Mouse (Mus musculus) stomach, embryonic 15.5 days (tissue): ENCODE data around the gene Lrrc66. TPM values are rescaled to one million over a fixed set of nuclear protein-coding genes. Genes with fewer than 3 reads are reported as not detected.

Experiments used
- ATAC-seq: fragments of 200-750 bp; cut with Nextera tagmentation; 2 replicates; pipeline ENCODE4 v1.8.0; 2017; ENCODE audit warnings: low read depth, moderate number of reproducible peaks, moderate TSS enrichment; ENCODE audit not compliant: insufficient read depth, low FRiP score
- H3K27ac ChIP-seq: fragments of 300-500 bp; sonication (generic); 2 replicates; pipeline ENCODE4 v1.5.1; 2015; ENCODE audit warnings: mild to moderate bottlenecking, inconsistent platforms
- H3K27me3 ChIP-seq: fragments of 300-500 bp; sonication (generic); replicated peaks from 2 replicates; pipeline ENCODE4 v1.6.1; 2015; ENCODE audit warnings: inconsistent platforms
- H3K36me3 ChIP-seq: fragments of 300-500 bp; sonication (generic); 2 replicates; pipeline ENCODE4 v1.6.1; 2015; ENCODE audit warnings: inconsistent platforms
- H3K4me1 ChIP-seq: fragments of 300-500 bp; sonication (generic); 2 replicates; pipeline ENCODE4 v1.6.1; 2015; ENCODE audit warnings: inconsistent platforms
- H3K4me2 ChIP-seq: fragments of 300-500 bp; sonication (generic); 2 replicates; pipeline ENCODE4 v1.6.1; 2015; ENCODE audit warnings: mild to moderate bottlenecking, inconsistent platforms
- H3K4me3 ChIP-seq: fragments of 300-500 bp; sonication (generic); replicated peaks from 2 replicates; pipeline ENCODE4 v1.5.1; 2015; ENCODE audit warnings: inconsistent platforms
- H3K9ac ChIP-seq: fragments of 300-500 bp; sonication (generic); 2 replicates; pipeline ENCODE4 v1.6.1; 2015; ENCODE audit warnings: inconsistent platforms
- H3K9me3 ChIP-seq: fragments of 300-500 bp; sonication (generic); 2 replicates; pipeline ENCODE4 v1.6.1; 2016; ENCODE audit warnings: inconsistent platforms
- WGBS: fragments of 180-500 bp; shearing (Covaris S2); methylation state at CpG from one replicate; pipeline ENCODE4 v1.1.7; 2015; 5-methylcytosine and 5-hydroxymethylcytosine counted together
- polyA plus RNA-seq: library from polyadenylated mRNA; unstranded; fragments of >200 nt; fragmentation: Nextera tagmentation; extraction: Ambion mirVana; gene quantifications from 2 replicates; pipeline ENCODE4 v1.2.1, GENCODE M21; 2015

Gene Lrrc66
- polyA plus RNA-seq, 1 experiment from 2014 or later, result 1.9 TPM

- H3K9ac ChIP-seq, result no peak overlapping the region
- H3K4me2 ChIP-seq, result no peak overlapping the region
- H3K9me3 ChIP-seq, result no peaks in the 10 kb centered on the region
- ATAC-seq, result no peak
- no peaks in the 10 kb centered on the region for H3K4me1 ChIP-seq
- H3K36me3 ChIP-seq, result no peaks in the 10 kb centered on the region
- no peak overlapping the region for H3K4me3 ChIP-seq
- no peaks in the 10 kb centered on the region for H3K27me3 ChIP-seq
- WGBS, result 45% methylated on average over 8 of the region's 8 CpGs
- no peak overlapping the region for H3K27ac ChIP-seq
Observed at GRCm38 (mm10) chr5:73637337-73638107, 5.2 kb upstream of the Lrrc66 start.

GRCm38 (mm10) chr5:73633141-73633540 is 815 bp upstream of the Lrrc66 start:
- WGBS, result 64% methylated on average over 8 of the region's 8 CpGs
- Histone ChIP-seq H3K4me3 (no peak overlapping the region), H3K36me3 (no peaks in the 10 kb centered on the region), H3K4me1 (no peaks in the 10 kb centered on the region), H3K9ac (no peak overlapping the region), H3K27me3 (no peaks in the 10 kb centered on the region), H3K9me3 (no peaks in the 10 kb centered on the region), H3K27ac (no peak overlapping the region), H3K4me2 (no peak overlapping the region)
- ATAC-seq, result no peak

GRCm38 (mm10) chr5:73631001-73631558 is 1.2 kb downstream of the Lrrc66 start:
- Histone ChIP-seq H3K9ac (no peak overlapping the region), H3K4me1 (no peaks in the 10 kb centered on the region), H3K36me3 (no peaks in the 10 kb centered on the region), H3K27ac (no peak overlapping the region), H3K27me3 (no peaks in the 10 kb centered on the region), H3K4me3 (no peak overlapping the region), H3K4me2 (no peak overlapping the region), H3K9me3 (no peaks in the 10 kb centered on the region)
- ATAC-seq, result no peak
- WGBS, result 76% methylated on average over 10 of the region's 10 CpGs

GRCm38 (mm10) chr5:73630141-73630540 is 2.2 kb downstream of the Lrrc66 start:
- Histone ChIP-seq H3K27me3 (no peaks in the 10 kb centered on the region), H3K4me3 (no peak overlapping the region), H3K4me2 (no peak overlapping the region), H3K27ac (no peak overlapping the region), H3K4me1 (no peaks in the 10 kb centered on the region), H3K9me3 (no peaks in the 10 kb centered on the region), H3K9ac (no peak overlapping the region), H3K36me3 (no peaks in the 10 kb centered on the region)
- 57% methylated on average over 5 of the region's 5 CpGs for WGBS
- ATAC-seq, result peak; percentile 84

- no peak overlapping the region for H3K27ac ChIP-seq
- H3K4me2 ChIP-seq, result no peak overlapping the region
- no peaks in the 10 kb centered on the region for H3K27me3 ChIP-seq
- H3K9ac ChIP-seq, result no peak overlapping the region
- H3K4me3 ChIP-seq, result no peak overlapping the region
- H3K4me1 ChIP-seq, result no peaks in the 10 kb centered on the region
- no peaks in the 10 kb centered on the region for H3K9me3 ChIP-seq
- 81% methylated on average over 15 of the region's 15 CpGs for WGBS
- no peak for ATAC-seq
- no peaks in the 10 kb centered on the region for H3K36me3 ChIP-seq
Observed at GRCm38 (mm10) chr5:73627991-73628390, 4.3 kb downstream of the Lrrc66 start.

GRCm38 (mm10) chr5:73627559-73627958 is 4.8 kb downstream of the Lrrc66 start:
- no peak for ATAC-seq
- Histone ChIP-seq H3K4me1 (no peaks in the 10 kb centered on the region), H3K4me3 (no peak overlapping the region), H3K27me3 (no peaks in the 10 kb centered on the region), H3K27ac (no peak overlapping the region), H3K9ac (no peak overlapping the region), H3K4me2 (no peak overlapping the region), H3K9me3 (no peaks in the 10 kb centered on the region), H3K36me3 (no peaks in the 10 kb centered on the region)
- 54% methylated on average over 4 of the region's 4 CpGs for WGBS

GRCm38 (mm10) chr5:73626842-73627241 is 5.5 kb downstream of the Lrrc66 start:
- no peak for ATAC-seq
- Histone ChIP-seq H3K4me1 (no peaks in the 10 kb centered on the region), H3K27me3 (no peaks in the 10 kb centered on the region), H3K27ac (no peak overlapping the region), H3K9ac (no peak overlapping the region), H3K4me2 (no peak overlapping the region), H3K4me3 (no peak overlapping the region), H3K9me3 (no peaks in the 10 kb centered on the region), H3K36me3 (no peaks in the 10 kb centered on the region)
- 84% methylated on average over 7 of the region's 7 CpGs for WGBS

- Histone ChIP-seq H3K9me3 (no peaks in the 10 kb centered on the region), H3K9ac (no peak overlapping the region), H3K4me2 (no peak overlapping the region), H3K27ac (no peak overlapping the region), H3K4me3 (no peak overlapping the region), H3K36me3 (no peaks in the 10 kb centered on the region), H3K27me3 (no peaks in the 10 kb centered on the region), H3K4me1 (no peaks in the 10 kb centered on the region)
- WGBS, result 71% methylated on average over 1 of the region's 1 CpGs
- no peak for ATAC-seq
Observed at GRCm38 (mm10) chr5:73625505-73625904, 6.8 kb downstream of the Lrrc66 start.

GRCm38 (mm10) chr5:73618969-73619368 is 13.4 kb downstream of the Lrrc66 start:
- 79% methylated on average over 1 of the region's 1 CpGs for WGBS
- Histone ChIP-seq H3K36me3 (no peaks in the 10 kb centered on the region), H3K4me2 (no peak overlapping the region), H3K9ac (no peak overlapping the region), H3K27ac (no peak overlapping the region), H3K9me3 (no peaks in the 10 kb centered on the region), H3K4me3 (no peak overlapping the region), H3K27me3 (no peaks in the 10 kb centered on the region), H3K4me1 (no peaks in the 10 kb centered on the region)
- ATAC-seq, result no peak

- Histone ChIP-seq H3K9me3 (no peaks in the 10 kb centered on the region), H3K9ac (no peak overlapping the region), H3K4me3 (no peak overlapping the region), H3K4me2 (no peak overlapping the region), H3K4me1 (no peaks in the 10 kb centered on the region), H3K27ac (no peak overlapping the region), H3K36me3 (no peaks in the 10 kb centered on the region), H3K27me3 (no peaks in the 10 kb centered on the region)
- WGBS, result 65% methylated on average over 7 of the region's 7 CpGs
- no peak for ATAC-seq
Observed at GRCm38 (mm10) chr5:73615211-73615610, 17.1 kb downstream of the Lrrc66 start.

GRCm38 (mm10) chr5:73613296-73613695 is 19.0 kb downstream of the Lrrc66 start:
- Histone ChIP-seq H3K27me3 (no peaks in the 10 kb centered on the region), H3K9ac (no peak overlapping the region), H3K4me3 (no peak overlapping the region), H3K9me3 (no peaks in the 10 kb centered on the region), H3K4me2 (no peak overlapping the region), H3K4me1 (no peaks in the 10 kb centered on the region), H3K27ac (no peak overlapping the region), H3K36me3 (no peaks in the 10 kb centered on the region)
- no peak for ATAC-seq
- 84% methylated on average over 8 of the region's 8 CpGs for WGBS

GRCm38 (mm10) chr5:73611071-73611470 is 21.3 kb downstream of the Lrrc66 start:
- Histone ChIP-seq H3K9me3 (no peaks in the 10 kb centered on the region), H3K4me2 (no peak overlapping the region), H3K27me3 (no peaks in the 10 kb centered on the region), H3K4me1 (no peaks in the 10 kb centered on the region), H3K27ac (no peak overlapping the region), H3K36me3 (no peaks in the 10 kb centered on the region), H3K4me3 (no peak overlapping the region), H3K9ac (no peak overlapping the region)
- no peak for ATAC-seq
- WGBS, result 91% methylated on average over 4 of the region's 4 CpGs
